Mouse (Mus musculus): ENCODE measurements around the gene Cyp4x1.

DNA sequence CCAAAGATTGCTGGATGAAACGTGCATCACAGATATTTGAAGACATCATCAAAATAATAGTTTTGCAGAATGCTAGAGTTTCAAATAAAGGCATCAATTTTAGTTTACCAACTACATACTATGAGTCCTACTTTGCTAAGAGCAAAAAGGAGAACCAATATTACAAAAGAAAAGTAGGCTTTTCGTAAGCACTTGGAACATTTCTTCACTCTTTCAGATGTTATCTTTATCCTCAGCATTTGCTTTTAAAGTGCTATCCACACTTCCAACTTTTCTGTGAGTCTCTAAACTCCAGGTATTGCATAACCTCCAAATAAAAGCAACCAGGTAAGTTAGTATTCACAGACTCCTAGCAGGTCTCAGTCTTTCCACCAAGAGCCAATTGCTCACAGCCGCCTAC, 14.4 kb downstream of the Cyp4x1 start:
- TF ChIP-seq CTCF (IDR thresholded peaks at IDR 0.05; ENCODE audit: borderline replicate concordance, insufficient read depth, low read length) (no peak), POLR2A (IDR thresholded peaks at IDR 0.05; ENCODE audit: low read depth, low read length) (no peak)
